Mouse (Mus musculus): ENCODE results near the gene Sytl3.
"Not testable (repeated sequence)": the region's sequence is repeated elsewhere in the genome, so short reads cannot be mapped to it uniquely, and the experiment has no call there.

GRCm38 (mm10) chr17:6655087-6655511 lies 3.8 kb upstream of the Sytl3 start:
- TF ChIP-seq POLR2A (IDR thresholded peaks at IDR 0.05; ENCODE audit: borderline replicate concordance, extremely low read depth, insufficient read depth, insufficient read length, poor library complexity, severe bottlenecking), result 0 out of 2 replicates have a peak, but pooled peaks have one; percentile 2
- TF ChIP-seq CTCF (IDR thresholded peaks at IDR 0.05; ENCODE audit: borderline replicate concordance, extremely low read depth, insufficient read depth, insufficient read length), result not testable (repeated sequence)

Data from brain, embryonic 14.5 days (tissue).